ENCODE assay signal across 22 mouse cellular contexts in genomic region chr4:3054886-3055285, GRCm38 (mm10).
DNase-seq lines count a peak whose midpoint lies in the region; ATAC-seq and TF ChIP-seq lines count a peak whose summit lies in the region.
"Had no signal": no experiment of that assay in that cellular context is flagged by ENCODE, and none has a peak within 500 bp of the region (broad histone marks: within the 10 kb centered on the region; RNA-seq: fewer than 3 reads in every experiment).

No protein-coding gene starts in this region.

- no peaks in the 10 kb centered on the region for H3K4me1 ChIP-seq in liver, adult 2 months (ENCODE audit: control insufficient read depth, insufficient read depth, low read length)
- H3K4me1 ChIP-seq in liver, postnatal 0 days (ENCODE audit: insufficient read depth): no peaks in the 10 kb centered on the region
- H3K4me1 ChIP-seq: forebrain, embryonic 12.5 days; hindbrain, embryonic 13.5 days; liver, embryonic 15.5 days; lung, embryonic 15.5 days; neural tube, embryonic 12.5 days; stomach, embryonic 15.5 days had no signal

- peak; percentile 0 for DNase-seq in heart, adult 18-20 months
- no peak for DNase-seq in heart, adult 9 months (ENCODE audit: low spot score in 2 of 2)
- peak; percentile 2 for DNase-seq in liver, adult 2 months (ENCODE audit: extremely low read depth, low read depth, low spot score)
- DNase-seq in liver, postnatal 0 days: no peak
- peak; percentile 0 to 1 for DNase-seq in spleen, postnatal 36 days (ENCODE audit: low spot score in 2 of 2)
- DNase-seq in spleen, postnatal 14 days (ENCODE audit: low spot score in 2 of 2): no peak
- peak; percentile 0 for DNase-seq in naive thymus-derived CD4-positive, alpha-beta T cell, adult 2 months (ENCODE audit: low read depth)
- no peak for DNase-seq in cerebellum, adult 18-20 months
- DNase-seq: adrenal gland, adult 2 months; adrenal gland, postnatal 36 days; cerebellum, postnatal 14 days; thymus, postnatal 25 days had no signal

- H3K9me3 ChIP-seq in liver, postnatal 0 days (ENCODE audit: low read length): peaks cover 21% of the 10 kb centered on the region

- H3K27ac ChIP-seq in liver, adult 2 months (replicated peaks; ENCODE audit: insufficient read depth, low read depth, low read length): no peak overlapping the region
- no peak overlapping the region for H3K27ac ChIP-seq in liver, postnatal 0 days (ENCODE audit: low read depth)
- H3K27ac ChIP-seq: forebrain, embryonic 12.5 days; hindbrain, embryonic 13.5 days; liver, embryonic 15.5 days; lung, embryonic 15.5 days; neural tube, embryonic 12.5 days; stomach, embryonic 15.5 days had no signal

- no peak for TF ChIP-seq CTCF in liver, adult 2 months (IDR thresholded peaks at IDR 0.05; ENCODE audit: low read depth, low read length)
- no peak for TF ChIP-seq CTCF in liver, postnatal 0 days (IDR thresholded peaks at IDR 0.05; ENCODE audit: low read depth)

- H3K27me3 ChIP-seq in liver, adult 2 months (ENCODE audit: control insufficient read depth, insufficient read depth, low read length): no peaks in the 10 kb centered on the region
- H3K27me3 ChIP-seq in liver, postnatal 0 days (ENCODE audit: insufficient read depth, low read length): no peaks in the 10 kb centered on the region
- H3K27me3 ChIP-seq: CH12.LX; forebrain, embryonic 12.5 days; hindbrain, embryonic 13.5 days; liver, embryonic 15.5 days; lung, embryonic 15.5 days; neural tube, embryonic 12.5 days; stomach, embryonic 15.5 days had no signal

- no peak overlapping the region for H3K9ac ChIP-seq in liver, adult 2 months (ENCODE audit: low read depth, low read length)
- no peak overlapping the region for H3K9ac ChIP-seq in liver, postnatal 0 days (replicated peaks)
- H3K9ac ChIP-seq: forebrain, embryonic 12.5 days; hindbrain, embryonic 13.5 days; liver, embryonic 15.5 days; lung, embryonic 15.5 days; neural tube, embryonic 12.5 days; stomach, embryonic 15.5 days had no signal

- H3K36me3 ChIP-seq in liver, adult 2 months (ENCODE audit: control insufficient read depth, insufficient read depth, low read length): no peaks in the 10 kb centered on the region
- H3K36me3 ChIP-seq in liver, postnatal 0 days (replicated peaks; ENCODE audit: insufficient read depth, low read length): no peaks in the 10 kb centered on the region
- H3K36me3 ChIP-seq: liver, embryonic 15.5 days; lung, embryonic 15.5 days; neural tube, embryonic 12.5 days; stomach, embryonic 15.5 days had no signal

- H3K79me2 ChIP-seq in liver, adult 2 months (ENCODE audit: control insufficient read depth, insufficient read depth, low read length): no peaks in the 10 kb centered on the region

- H3K4me3 ChIP-seq in liver, adult 2 months (ENCODE audit: insufficient read depth, low read depth, low read length): no peak overlapping the region
- H3K4me3 ChIP-seq in liver, postnatal 0 days (ENCODE audit: low read depth, low read length): no peak overlapping the region
- H3K4me3 ChIP-seq: erythroblast, embryonic 14.5 days; forebrain, embryonic 12.5 days; hindbrain, embryonic 13.5 days; liver, embryonic 15.5 days; lung, embryonic 15.5 days; neural tube, embryonic 12.5 days; stomach, embryonic 15.5 days had no signal

- TF ChIP-seq EP300 in liver, postnatal 0 days (IDR thresholded peaks at IDR 0.05; ENCODE audit: low read depth): no peak

- H3K4me2 ChIP-seq in liver, postnatal 0 days (ENCODE audit: low read depth, low read length): no peak overlapping the region
- H3K4me2 ChIP-seq: forebrain, embryonic 12.5 days; hindbrain, embryonic 13.5 days; liver, embryonic 15.5 days; lung, embryonic 15.5 days; neural tube, embryonic 12.5 days; stomach, embryonic 15.5 days had no signal

- no peak for ATAC-seq in liver, postnatal 0 days
- ATAC-seq: activated CD4-positive, CD25-positive, alpha-beta regulatory T cell, adult 4 months; midbrain, embryonic 16.5 days had no signal

- no peak for TF ChIP-seq POLR2A in liver, adult 2 months (IDR thresholded peaks at IDR 0.05; ENCODE audit: extremely low read depth, insufficient read depth, low read length)

Comparison
In these comparisons a context has a peak if more than half of its experiments do, and no peak if none do; other contexts are left out.
1. DNase-seq: peak in heart, adult 18-20 months (2 of 2), liver, adult 2 months (single experiment), spleen, postnatal 36 days (2 of 2) and naive thymus-derived CD4-positive, alpha-beta T cell, adult 2 months (single experiment); none in heart, adult 9 months (0 of 2), liver, postnatal 0 days (single experiment), spleen, postnatal 14 days (0 of 2) and cerebellum, adult 18-20 months (0 of 2).